Comparison of ENCODE assay signal across 26 mouse cellular contexts in the genomic region with DNA sequence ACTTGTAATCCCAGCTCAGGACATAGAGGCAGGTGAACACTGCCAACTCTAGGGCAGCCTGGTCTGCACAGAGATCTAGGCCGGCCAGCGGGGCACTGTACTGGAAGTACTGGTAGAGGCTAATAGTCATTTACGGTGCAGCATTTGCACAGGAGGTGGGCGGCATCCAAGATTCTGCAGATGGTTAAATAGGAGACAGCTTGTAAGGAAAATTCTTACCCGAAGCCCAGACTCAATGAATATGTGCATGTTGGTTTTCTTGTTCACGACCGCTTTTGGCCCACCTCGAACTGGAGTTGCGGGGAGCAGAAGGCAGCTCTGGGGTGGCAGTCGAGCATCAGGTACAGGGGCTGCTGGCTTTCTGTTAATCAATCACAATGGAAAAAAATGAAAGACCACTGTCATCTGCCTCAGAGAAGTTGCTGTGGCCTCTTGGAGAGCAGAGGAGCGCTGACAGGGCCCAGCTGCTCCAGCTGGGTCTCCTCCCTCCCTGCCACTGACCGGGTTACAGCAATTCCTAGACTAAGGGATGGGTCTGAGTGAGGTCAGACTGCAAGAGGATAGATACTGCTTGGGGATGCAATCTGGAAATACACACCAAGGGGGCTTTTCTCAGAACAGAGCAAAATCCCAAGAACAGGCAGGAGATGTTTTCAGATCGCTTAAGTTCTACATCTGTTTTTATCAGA. TPM values are rescaled to one million over a fixed set of nuclear protein-coding genes. Genes with fewer than 3 reads are reported as not detected.
DNase-seq lines count a peak whose midpoint lies in the region; TF ChIP-seq lines count a peak whose summit lies in the region.
"Had no signal": no experiment of that assay in that cellular context is flagged by ENCODE, and none has a peak within 500 bp of the region (broad histone marks: within the 10 kb centered on the region; RNA-seq: fewer than 3 reads in every experiment).

No protein-coding gene starts in this region.

- DNase-seq in heart, postnatal 10 days: peak; percentile 23 to 25
- no peak for DNase-seq in heart, adult 2 months
- DNase-seq in kidney, postnatal 14 days: peak; percentile 27
- no peak for DNase-seq in kidney, adult 11 months
- peak; percentile 47 to 60 for DNase-seq in right cerebral cortex, postnatal 10 days (ENCODE audit: low spot score in 2 of 2)
- DNase-seq in right cerebral cortex, postnatal 36 days (ENCODE audit: low spot score in 2 of 2): no peak
- DNase-seq in telencephalon, adult 2 months (ENCODE audit: low read depth, low spot score): peak; percentile 8
- no peak for DNase-seq in lung, postnatal 14 days
- DNase-seq: adrenal gland, postnatal 36 days; cerebellum, adult 11 months; cerebellum, adult 9-11 months; gastrocnemius, postnatal 36 days; left cerebral cortex, postnatal 4 days; lung, embryonic 14.5 days; lung, postnatal 36 days; retina, postnatal 1 day had no signal

- WGBS in heart, adult 2 months: 85% methylated on average over 13 of the region's 13 CpGs

- no peak for TF ChIP-seq POLR2A in heart, adult 2 months (IDR thresholded peaks at IDR 0.05; ENCODE audit: insufficient read depth, low read depth, low read length)

- no peak overlapping the region for H3K4me3 ChIP-seq in heart, adult 2 months
- H3K4me3 ChIP-seq: embryonic facial prominence, embryonic 10.5 days; heart, embryonic 10.5 days; left cerebral cortex, adult 2 months; limb, embryonic 15.5 days; megakaryocyte, embryonic 14.5 days; midbrain, embryonic 15.5 days; myocyte; neural tube, embryonic 13.5 days had no signal

- intact Hi-C loops in heart, postnatal 10 days (cut with DNase I): no loop called here
- intact Hi-C loops in heart, adult 2 months (cut with DNase I): no loop called here

- TF ChIP-seq CTCF in heart, adult 2 months (IDR thresholded peaks at IDR 0.05): no peak

- peaks cover 2% of the 10 kb centered on the region; the same call in 1 of the 2 replicates for H3K4me1 ChIP-seq in heart, adult 2 months (ENCODE audit: control insufficient read depth, insufficient read depth, low read length)
- H3K4me1 ChIP-seq: embryonic facial prominence, embryonic 10.5 days; heart, embryonic 10.5 days; limb, embryonic 15.5 days; megakaryocyte, embryonic 14.5 days; midbrain, embryonic 15.5 days; neural tube, embryonic 13.5 days had no signal

- no peaks in the 10 kb centered on the region for H3K79me2 ChIP-seq in heart, adult 2 months (replicated peaks; ENCODE audit: control insufficient read depth, insufficient read depth, low read length)

- H3K9ac ChIP-seq in heart, adult 2 months (ENCODE audit: low read depth, low read length): no peak overlapping the region
- H3K9ac ChIP-seq: limb, embryonic 15.5 days; liver, embryonic 14.5 days; lung, embryonic 14.5 days; midbrain, embryonic 15.5 days; neural tube, embryonic 13.5 days had no signal

- no peak overlapping the region for H3K27ac ChIP-seq in heart, adult 2 months
- H3K27ac ChIP-seq: embryonic facial prominence, embryonic 10.5 days; heart, embryonic 10.5 days; hindbrain, postnatal 0 days; left cerebral cortex, adult 2 months; limb, embryonic 15.5 days; liver, embryonic 14.5 days; midbrain, embryonic 15.5 days; neural tube, embryonic 13.5 days had no signal

- TF ChIP-seq EP300 in heart, adult 2 months (IDR thresholded peaks at IDR 0.05; ENCODE audit: insufficient read depth, low read depth, low read length): no peak

- no peaks in the 10 kb centered on the region for H3K27me3 ChIP-seq in heart, adult 2 months (ENCODE audit: control insufficient read depth, insufficient read depth, low read length)
- H3K27me3 ChIP-seq: limb, embryonic 15.5 days; megakaryocyte, embryonic 14.5 days; midbrain, embryonic 15.5 days; neural tube, embryonic 13.5 days had no signal

- H3K36me3 ChIP-seq in heart, adult 2 months (ENCODE audit: control insufficient read depth, insufficient read depth, low read length): peaks cover 2% of the 10 kb centered on the region; the same call in 1 of the 2 replicates

RNA-seq across cellular contexts. Expression of gene Arl1, which starts 31.0 kb away (rescaled TPM):
- total RNA-seq in heart, postnatal 10 days (2021): 10 to 100 TPM; 92.5 to 95.3 TPM
- total RNA-seq in heart, adult 2 months (2021): 10 to 100 TPM; 80.3 to 89.2 TPM
- polyA plus RNA-seq in heart, adult 2 months (2012; rRNA removed): 26.1 and 61.1 TPM in 2 replicates

Comparison
In these comparisons a context has a peak if more than half of its experiments do, and no peak if none do; other contexts are left out.
1. DNase-seq: peak in heart, postnatal 10 days (2 of 2), kidney, postnatal 14 days (single experiment), right cerebral cortex, postnatal 10 days (2 of 2) and telencephalon, adult 2 months (single experiment); none in heart, adult 2 months (0 of 2), kidney, adult 11 months (single experiment), right cerebral cortex, postnatal 36 days (0 of 2) and lung, postnatal 14 days (single experiment).